Mouse (Mus musculus) fat pad, adult 2 months (tissue): Measurements from ENCODE around the gene Gla.

ENCODE experiments used
- DNase-seq: peaks from one replicate; pipeline ENCODE4 v3.0.0-alpha.2; 2011; ENCODE audit warnings: low read depth, low spot score; ENCODE audit errors: extremely low read depth

Gla gene

DNA sequence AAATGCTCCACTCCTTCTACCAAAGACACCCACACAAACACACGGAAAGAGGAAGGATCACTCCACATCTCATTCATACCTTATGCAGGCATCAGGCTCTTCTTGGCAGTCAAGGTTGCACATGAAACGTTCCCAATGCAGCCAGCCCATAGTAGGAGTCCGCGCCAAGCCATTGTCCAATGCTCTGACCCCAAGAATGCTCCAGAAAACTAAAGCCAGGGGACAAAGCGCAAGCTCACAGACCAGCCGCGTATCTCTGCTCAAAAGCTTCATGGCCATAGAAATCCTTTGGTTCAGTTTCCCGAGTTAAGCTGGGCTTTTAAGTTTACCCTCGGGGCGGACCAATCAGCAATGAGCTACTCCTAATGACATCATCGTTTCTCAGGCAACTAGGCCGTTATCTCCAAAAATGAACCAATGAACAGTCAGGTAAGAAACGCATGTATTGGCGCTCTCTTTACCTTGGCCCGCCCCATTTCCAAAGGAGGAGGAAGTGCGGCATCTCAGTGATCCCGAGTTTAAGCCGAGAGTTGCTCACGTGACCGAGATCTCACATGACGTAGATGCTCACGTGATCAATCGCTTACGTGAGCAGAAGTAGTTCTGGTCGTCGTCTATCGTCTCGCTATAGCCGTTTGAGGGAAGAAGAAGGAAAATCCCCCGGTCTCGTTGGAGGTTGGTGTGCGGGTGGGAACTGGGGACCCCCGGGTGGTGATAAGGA, at the start of gene Gla, which contains the start of gene Hnrnph2:
TSS of gene Gla (minus strand) at position 467 of the 721 bp plus-strand sequence.
TSS of gene Hnrnph2 (plus strand) at position 521 of the 721 bp plus-strand sequence.
- peak; percentile 84 for DNase-seq

DNA sequence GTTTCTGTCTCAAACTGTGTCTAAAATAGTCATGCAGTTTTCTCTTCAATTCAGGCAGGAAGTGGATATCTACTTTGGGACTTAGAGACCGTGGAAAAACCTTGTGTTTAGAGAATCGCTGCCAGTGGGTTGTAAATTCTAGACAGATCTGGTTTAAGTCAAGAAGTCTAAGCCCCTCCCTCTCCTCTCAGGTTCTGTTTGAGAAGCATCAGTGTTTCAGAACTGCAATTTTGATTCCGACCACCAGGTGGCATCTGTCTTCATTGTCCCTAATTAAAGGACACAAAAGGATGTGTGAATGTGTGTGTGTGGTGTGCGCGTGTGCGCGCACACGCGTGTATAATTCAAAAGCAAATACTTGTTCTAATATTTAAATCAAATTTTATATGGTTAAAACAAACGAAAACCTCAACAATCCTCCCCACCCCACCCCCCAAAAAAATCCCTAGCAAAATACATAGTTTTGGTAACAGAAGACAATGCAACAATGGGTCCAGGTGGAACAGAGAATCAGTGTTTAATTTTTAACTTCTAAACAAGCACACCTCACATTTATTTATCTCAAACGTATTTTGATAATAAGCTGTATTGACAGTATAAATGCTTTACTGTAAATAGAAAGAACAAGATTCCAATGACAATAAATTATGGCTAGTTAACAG, 47.2 kb upstream of the Gla start:
- no peak for DNase-seq

DNA sequence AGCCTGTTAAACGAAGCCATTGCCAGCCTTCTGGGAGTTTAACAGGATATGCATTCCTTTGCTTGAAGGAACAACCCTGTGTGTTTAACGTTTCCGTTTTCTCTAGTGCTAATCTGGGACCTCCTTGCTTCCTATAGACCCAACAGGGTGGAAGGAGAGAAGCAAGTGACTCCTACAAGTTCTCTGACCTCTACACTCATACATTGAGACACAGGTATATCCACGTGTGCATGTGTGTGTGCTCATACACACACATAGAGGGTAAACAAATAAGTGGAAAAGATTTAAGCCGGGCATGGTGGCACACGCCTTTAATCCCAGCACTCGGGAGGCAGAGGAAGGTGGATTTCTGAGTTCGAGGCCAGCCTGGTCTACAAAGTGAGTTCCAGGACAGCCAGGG, 46.5 kb upstream of the Gla start:
- no peak for DNase-seq

DNA sequence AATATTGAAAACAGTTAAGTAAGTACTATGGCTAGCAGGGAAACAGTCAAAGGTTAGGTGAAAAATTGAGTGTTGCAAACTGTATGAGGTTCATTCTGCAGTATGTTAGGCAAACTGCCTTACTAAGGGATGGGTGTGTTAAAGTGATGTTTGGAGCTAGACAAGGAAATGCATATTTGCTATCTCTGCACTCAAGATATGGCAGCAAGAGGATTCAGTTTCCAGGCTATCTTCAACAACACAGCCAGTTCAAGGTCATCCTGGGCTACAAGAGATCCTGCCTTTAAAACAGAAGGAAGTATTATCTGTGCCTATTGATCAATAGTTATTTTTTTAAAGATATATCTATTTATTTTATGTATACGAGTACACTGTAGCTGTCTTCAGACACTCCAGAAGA, 45.4 kb upstream of the Gla start:
- no peak for DNase-seq

DNA sequence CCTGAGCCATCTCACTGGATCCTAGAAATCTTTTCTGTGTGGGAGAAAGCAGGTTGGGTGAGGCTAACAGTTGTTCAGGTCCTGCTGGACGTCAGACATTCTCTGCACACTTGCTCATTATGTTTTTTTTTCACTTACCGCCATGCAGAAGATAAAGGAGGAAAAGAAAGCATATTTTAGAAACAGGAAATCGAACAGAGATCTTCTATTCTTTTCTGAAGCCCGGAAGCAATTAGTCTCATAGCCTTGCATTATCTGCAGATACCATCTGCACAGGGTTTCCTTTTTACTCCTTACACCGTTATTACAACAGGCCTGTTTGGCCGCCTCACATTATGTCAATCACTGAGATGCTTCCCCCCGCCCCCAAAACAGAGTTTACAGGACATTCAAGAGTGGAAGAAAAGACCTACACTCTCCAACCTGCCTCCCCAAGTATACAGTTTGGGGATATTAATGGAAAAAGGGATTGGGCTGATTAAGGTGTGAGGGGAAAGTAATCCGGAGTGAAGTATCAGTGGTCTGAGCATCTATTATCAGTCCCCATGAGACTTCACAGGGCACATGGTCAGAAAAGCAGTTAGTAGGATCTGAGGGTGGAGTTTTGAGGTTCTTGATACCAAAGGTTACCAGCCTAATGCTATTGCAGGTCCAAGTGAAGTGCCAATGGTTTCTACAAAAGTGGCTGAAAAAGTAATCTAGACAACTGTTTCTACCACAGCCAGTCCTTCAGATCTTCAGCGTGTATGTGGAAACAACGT, 40.3 kb upstream of the Gla start:
- no peak for DNase-seq

DNA sequence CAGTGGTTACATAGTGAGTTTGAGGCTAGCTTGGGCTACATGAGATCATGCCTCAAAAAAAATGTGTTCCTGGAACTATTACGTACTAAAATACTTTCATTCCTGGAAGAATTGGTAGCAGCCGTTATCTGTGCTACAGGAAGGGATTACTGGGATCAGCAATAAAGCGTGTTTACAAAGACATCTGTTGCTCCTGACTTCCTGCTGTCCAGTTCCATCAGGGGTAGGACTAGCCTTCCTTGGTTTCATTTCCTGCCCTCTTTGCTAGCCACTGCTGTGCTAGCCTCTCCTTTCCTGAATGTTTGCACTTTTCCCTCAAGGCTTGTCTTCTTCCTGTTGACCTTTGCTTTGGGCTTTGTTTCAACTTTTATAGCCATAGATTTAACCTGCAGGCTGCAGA, 34.9 kb upstream of the Gla start:
- no peak for DNase-seq

DNA sequence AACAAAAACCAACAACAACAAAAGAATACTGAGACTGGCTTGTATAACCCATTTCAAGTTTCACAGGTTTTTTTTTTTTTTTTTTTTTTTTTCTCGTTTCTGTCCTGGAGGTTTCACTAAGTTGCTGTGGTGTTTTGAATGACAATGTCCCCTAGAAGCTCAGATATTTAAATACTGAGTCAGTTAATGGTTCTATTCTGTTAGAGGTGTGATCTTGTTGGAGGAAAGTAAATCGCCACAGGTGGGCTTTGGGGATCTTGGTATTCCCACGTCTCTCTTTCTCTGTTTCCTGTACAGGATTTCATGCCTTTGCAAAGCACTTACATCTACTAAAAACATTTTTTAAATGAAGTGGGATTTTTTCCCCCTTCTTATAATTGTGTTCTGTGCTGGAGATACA, 34.2 kb upstream of the Gla start:
- DNase-seq, result no peak

DNA sequence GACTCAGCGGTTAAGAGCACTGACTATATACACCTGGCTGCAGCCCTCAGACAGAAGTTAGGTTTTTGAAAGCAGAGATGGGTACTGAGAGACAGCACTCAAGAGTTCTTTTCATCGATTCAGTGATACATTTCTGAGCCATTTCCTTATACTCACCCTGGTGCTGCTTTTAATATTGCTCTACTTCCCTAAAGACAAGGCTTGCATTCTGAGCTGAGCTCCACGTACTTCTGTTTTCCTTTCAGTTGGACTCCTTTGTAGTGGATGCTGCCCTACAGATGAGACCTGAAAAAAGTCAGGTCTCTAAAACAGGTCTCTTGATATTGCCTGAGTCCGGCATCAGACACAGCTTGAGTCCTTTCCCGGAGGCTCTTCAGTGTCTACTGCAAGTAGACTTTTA, 31.8 kb upstream of the Gla start:
- no peak for DNase-seq

DNA sequence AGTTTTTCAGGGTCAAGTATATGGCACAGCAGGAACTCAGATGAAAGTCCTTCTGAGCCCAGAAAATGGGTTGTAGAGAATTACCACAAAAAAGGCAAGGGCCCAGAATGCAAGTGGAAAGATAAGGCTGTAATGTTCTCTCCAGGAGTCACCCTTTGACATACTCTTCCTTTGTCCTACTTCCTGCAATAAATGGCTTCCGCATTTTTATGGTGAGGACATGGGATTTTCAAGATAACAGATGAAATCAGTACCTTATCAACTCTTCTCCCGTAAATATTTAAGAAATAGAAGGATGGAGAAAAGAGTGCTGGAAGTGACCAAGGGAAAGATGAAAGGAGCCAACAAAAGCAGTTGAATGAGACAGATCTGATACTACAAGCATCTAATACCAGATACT, 27.3 kb upstream of the Gla start:
- DNase-seq, result no peak

DNA sequence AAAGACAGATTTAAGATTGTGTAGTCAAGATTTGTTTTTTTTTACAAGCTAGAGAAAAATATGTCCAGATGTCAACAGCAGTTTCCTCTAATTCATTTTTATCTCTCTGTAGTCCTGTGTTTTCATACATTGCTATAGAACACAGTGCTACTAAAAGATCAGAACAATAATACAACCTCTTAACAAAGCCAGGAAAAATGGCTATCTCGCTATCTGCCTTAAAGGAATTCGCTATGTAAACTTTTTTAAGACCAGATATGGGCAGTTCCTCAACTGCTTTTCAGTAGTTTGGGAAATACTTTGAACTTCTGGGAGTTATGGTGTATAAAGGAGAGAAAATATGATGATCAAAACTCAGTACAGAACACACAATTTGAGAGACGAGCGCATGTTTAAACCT, 22.4 kb upstream of the Gla start:
- no peak for DNase-seq

DNA sequence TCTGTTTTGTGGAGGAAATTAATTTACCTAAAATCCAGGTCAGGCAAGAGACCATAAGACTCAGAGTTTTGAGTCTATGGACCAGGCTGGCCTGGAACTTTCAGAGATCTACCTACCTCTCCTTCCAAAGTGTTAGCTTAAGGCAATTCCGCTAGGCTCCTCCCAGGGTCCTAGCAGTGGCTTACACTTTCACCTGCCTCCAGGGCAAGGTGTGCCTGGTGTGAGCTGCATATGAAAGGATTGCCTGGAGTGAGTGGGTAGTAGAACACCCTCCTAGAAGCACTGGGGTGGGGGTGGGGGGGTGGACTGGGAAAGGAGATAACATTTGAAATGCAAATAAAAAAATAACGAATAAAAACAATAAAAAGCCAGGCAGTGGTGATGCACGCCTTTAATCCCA, 20.8 kb upstream of the Gla start:
- DNase-seq, result no peak

DNA sequence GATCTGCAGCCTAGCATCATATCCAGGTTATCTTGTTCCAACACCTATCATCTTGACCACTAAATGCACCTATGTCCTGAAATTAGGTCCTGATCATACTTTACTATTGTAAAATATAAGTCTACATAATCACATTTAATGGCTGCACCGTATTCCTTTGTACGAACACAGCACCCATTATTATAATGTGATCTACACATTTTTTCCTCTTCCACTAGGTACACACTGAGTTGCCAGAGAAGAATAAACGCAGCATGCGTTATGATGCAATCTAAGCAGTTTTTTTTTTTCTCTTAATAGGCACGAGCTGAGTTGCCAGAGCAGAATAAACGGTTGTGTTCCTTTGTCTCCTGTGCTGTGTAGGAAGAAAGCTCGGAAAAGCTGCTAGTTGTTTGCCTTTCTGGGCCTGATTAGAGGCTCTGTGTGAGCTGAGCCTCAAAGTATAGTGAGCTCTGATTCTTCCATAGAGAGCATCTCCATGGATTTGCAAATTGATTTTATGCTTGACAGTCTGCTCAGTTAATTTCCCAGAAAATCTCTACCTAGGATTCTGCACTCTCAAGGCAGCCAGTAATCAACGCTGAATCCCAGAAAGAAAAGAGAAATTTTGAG, 19.4 kb upstream of the Gla start:
- DNase-seq, result no peak

DNA sequence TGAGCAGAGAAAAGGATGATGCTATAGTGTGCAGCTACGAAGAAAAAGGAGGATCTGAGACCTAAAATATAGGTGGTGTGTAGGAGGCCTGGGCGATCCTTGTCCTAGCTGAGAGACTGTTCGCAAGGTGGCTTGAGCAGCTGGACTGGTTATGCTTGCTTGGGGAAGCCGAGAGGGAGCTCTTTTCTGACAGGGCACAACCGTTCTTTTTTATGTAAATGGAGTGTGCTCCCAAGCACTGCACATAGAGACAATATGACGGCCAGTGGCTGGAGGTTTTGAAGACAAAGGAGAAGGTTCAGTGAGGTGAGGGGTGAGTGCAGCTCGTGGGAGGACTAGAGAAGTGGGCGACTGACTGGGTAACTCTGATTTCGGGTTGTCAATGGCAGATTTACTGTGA, 18.8 kb upstream of the Gla start:
- no peak for DNase-seq

DNA sequence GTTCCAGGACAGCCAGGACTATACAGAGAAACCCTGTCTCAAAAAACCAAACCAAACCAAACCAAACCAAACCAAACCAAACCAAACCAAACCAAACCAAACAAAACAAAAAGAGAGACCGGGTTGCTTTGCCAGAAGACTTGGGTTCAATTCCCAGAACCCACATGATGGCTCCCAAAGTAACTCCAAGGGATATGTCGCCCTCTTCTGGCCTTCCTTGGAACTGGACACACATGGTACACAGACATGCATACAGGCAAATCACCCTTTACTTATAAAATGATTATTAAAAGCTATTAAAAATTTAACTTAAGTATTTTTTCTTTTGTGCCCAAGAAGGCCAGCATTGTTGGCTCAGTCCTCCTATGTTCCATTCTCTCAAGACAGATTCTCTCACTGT, 13.4 kb upstream of the Gla start:
- DNase-seq, result no peak

DNA sequence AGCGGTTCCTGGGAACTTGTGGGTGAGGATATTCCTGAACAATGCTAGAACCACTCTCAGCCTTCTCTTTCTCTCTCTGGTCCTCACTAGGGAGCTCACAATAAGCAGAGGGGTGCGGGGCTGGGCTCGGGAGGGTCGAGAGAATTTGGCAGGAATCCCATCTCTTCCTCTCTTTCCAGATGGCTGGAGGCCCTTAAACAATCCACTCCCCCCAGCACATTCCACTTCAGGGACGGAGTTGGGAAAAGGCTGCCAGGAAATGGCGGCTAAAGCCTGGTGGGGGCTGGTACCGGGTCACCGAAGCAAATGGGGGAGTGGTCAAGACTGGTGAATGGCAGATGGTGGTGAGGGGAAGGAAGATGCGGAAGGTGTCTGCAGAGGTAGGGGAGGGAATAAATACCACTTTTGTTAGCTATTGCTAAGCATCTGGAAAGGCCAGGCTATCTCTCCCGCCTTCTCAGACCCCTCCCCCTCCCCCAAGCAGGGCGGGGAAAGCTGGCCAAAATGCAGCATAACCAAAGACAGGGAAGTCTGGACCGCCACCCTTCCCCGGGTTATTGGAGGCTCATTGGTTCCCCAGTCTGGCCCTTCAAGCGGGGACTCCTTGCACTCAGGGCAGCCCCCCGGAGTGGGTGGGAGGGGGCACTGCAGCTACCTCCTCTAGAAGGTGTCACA, 11.5 kb upstream of the Gla start:
- DNase-seq, result no peak

DNA sequence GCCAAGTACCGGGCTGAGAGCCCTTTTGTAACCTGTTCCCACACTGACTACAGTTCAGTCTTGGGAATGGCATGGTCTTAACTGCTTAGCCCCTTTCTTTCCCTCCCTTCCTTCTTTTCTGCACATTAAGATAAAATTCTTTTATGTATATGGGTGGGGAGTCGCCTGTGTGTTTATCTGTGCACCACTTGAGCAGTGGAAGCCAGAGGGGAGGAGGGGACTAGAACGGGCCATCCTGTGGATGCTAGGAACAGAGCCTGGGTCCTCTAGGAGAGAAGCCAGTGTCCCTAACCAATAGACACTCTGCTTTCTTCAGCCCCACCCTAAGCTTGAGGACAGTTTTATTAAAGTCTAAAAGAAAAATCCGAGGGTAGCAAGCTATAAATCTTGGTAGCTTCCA, 10.1 kb upstream of the Gla start:
- no peak for DNase-seq

DNA sequence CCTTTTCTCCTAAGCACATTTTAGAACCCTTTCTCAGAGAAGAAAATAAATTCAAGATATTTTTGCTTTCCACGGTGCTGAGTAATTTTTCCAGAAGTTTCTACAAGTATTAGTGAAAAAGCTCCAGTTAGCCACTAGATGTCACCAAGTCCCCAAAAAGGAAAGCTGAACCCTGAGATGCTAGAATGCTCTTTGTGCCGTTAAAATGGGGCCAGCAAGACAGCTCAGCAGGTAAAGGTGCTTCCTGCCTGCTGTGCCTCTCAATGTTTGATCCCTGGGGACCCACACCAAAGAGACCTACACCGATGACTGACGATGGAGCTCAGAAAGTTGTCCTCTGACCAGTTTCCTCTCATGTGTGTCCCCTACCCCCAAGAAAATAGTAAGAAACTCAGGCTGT, 8.5 kb upstream of the Gla start:
- no peak for DNase-seq

DNA sequence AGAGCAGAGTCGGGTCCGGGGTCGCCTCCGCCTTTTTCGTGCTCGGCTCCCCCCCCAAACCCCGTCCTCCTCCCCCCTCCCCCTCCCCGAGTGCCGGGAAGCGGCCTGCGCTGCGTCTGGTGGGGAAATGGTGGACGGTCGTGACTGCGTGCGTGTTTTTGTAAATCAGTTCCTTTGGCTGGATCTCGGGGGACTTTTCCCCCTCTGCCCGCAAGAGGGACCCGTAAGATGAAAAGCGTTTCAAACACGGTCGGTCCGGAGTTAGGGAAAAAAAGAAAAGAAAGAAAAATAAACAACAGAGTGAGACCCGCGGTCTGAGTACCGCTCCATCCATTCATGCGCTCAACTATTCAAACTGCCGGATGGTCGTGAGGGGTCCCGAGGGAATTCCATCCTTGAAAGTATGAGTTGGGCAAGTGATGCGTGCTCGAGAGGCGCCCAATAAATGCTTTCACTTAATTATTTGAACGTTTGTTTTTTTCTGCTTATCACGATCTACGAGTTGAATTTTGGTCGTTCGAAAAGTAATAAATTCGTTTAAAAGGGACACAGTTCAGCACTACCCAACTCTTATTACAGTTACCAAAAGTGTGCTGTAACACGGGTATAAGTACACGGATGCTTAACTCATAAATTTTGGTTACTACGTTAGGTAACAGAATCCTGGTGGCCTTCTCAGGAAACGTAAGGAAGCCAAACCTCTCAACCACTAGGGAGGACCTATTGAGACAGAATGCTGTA, 625 bp upstream of the Gla start:
- DNase-seq, result no peak

DNA sequence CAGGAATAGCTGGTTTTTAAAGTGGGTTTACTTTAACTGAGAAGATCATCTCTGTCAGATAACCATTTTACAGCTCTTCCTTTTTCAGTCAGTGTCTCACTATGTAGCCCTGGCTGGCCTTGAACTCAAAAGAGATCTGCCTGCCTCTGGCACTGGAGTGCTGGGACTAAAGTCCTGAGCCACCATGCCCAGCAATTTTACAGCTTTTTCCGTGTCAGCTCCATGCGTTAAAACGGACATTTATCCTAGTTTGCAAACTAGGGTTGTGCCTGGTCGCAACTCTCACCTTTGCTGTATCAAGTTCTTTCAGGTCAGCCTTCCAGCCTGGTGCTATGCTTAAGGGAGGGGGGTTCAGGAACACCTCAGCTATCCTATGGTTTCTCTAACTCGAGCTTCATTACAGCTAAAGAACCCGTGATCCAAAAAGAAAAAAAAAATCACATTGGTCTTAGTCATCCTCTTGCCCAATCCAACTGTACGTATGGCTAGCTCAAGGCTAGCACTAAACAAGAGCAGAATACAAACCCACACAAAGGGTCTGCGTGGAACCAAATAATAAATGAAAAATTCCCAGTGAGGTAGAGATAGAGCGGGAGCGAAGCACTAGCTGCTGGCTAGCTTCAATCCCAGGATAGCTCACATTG, 881 bp downstream of the Gla start:
- no peak for DNase-seq

DNA sequence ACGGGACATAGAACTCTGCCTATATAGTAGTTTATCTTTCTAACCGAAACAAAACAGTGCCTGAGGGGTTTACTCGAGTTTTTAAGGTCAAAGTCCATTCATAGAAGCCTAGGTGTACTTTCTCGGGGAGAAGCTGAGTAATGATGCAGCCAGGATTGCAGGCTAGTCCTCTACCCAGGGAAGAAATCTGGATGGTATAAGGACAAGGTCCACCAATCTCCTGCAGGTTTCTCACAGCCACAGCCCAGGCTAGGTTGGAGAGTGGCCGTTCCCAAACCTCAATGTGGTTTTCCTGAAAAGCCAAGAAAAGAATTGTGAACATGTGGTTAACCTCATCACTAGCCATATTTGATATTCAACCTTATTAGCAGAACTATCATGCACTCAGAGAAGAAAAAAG, 11.1 kb downstream of the Gla start:
- no peak for DNase-seq
